Mouse (Mus musculus) megakaryocyte, adult 5-6 weeks (primary cell): ENCODE results near the gene Tcf7l1. TPM values are rescaled to one million over a fixed set of nuclear protein-coding genes. Genes with fewer than 3 reads are reported as not detected.
A peak's percentile ranks its signal among the peaks of the same experiment; 100 is the strongest.

Experiments used
- ATAC-seq: 2 replicates; pipeline ENCODE4 v1.8.0; 2016; ENCODE audit warnings: mild to moderate bottlenecking, inconsistent platforms; ENCODE audit not compliant: poor library complexity, severe bottlenecking
- total RNA-seq, 2 experiments: library from RNA; stranded (forward) in 1 of 2; stranded (reverse) in 1 of 2; fragments of 153-499, 151-499 nt in 1 of 2; fragments of 221-1000, 200-1000 nt in 1 of 2; gene quantifications; 2 replicates each; pipeline versions ENCODE4 v1.2.3 to v1.2.4; 2015 to 2017

The Tcf7l1 gene
- total RNA-seq, 2 experiments from 2014 or later, result 0.25 TPM; not detected in 1

DNA sequence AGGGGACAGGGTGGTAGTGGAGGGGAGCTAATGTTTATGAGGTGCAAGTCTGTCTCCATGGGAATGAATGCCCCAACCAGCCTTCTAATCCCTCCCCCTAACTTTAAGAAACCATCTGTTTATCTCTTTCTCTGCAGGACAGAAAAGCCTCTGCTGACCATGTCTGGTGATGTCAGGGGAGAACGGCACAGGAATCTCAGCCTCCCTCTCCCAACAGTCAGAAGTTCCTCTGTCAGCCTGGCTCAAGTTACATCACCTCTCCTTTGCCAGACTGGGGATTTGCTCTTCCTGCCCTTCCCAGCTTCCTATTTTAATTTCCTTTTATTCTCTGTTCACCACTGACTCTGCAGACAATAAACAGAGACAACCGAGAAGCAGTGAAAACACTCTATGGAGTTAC, 40.6 kb downstream of the Tcf7l1 start:
- no peak for ATAC-seq

DNA sequence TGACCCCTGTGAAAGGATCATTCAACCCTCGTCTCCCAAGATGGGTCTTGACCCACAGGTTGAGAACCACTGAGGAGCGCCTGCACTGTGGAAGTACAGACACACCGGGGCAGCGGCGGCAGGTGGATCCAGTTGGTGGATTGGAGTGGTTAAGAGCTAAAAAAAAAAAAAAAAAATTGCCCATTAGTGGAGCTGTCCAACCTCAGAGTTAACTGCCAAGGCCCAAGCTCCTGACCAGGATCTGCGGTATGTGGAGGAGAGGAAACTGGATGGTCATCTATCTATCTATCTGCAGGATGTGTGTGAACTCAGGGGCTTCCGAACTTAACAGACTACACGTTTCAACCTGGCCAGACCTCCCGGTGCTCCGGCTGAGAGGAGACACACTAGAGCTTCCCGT, 41.2 kb downstream of the Tcf7l1 start:
- ATAC-seq, result no peak

DNA sequence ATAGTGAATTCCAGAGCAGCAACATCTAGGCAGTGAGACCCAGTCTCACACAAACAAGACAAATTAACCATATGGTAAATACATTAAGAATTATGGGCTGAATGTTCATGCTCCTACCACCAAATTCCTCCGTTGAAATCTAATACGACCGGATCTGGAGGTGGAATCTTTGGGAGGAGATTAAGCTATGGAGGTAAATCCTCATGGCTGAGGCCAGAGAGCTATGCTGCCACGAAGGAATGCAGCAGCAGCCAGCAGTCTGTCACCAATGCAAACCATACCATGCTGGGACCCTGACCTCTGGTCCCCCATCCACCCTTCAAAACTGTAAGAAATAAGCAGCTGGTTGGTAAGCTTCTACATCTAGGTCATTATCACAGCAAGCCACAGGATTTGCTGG, 41.9 kb downstream of the Tcf7l1 start:
- ATAC-seq, result no peak

DNA sequence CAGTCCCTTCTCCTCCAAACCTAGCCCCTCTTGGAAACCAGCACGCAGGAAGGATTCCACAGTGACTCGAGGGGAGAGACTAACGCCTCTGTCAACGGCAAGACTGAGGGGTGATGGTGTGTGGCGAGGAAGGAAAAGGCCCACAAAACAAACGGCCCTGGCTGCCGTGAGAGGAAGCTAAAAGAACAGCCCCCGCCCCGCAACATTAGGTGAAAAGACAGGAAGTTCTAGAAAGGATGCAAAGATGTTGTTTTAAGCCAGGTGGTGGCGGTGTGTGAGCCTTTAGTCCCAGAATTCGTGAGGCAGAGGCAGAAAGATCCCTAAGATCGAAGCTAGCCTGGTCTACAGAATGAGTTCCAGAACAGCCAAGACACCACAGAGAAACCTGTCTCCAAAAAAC, 43.3 kb downstream of the Tcf7l1 start:
- ATAC-seq, result no peak

DNA sequence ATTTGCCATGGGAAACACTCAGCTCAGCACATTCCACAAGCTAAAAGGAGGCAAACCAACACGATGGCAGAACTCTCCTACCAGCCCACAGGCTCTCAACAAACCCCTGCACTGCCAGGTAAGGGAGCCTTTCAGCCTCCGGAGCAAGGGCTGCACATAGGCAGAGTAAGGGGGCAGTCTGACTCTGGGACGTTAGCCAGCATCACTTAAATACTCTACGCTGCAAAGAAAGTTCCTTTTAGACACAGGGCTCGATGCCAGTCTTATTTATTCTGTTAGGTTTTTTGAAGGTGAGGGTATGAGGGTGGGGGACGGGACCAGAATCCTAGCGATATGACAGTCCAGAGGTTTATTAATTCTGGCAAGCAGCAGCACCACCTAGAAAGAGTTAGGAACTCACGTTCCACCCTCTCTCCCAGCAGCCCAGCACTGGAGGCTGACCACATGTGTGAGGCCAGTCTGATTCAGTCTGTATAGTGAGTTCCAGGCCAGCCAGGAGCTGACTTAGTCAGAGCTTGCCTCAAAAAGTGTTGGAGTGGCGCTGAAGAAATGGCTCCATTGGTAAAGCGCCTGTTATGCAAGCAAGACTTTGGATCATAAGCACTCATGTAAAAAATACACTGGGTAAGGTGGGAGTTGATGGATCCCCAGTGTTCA, 44.8 kb downstream of the Tcf7l1 start:
- no peak for ATAC-seq

DNA sequence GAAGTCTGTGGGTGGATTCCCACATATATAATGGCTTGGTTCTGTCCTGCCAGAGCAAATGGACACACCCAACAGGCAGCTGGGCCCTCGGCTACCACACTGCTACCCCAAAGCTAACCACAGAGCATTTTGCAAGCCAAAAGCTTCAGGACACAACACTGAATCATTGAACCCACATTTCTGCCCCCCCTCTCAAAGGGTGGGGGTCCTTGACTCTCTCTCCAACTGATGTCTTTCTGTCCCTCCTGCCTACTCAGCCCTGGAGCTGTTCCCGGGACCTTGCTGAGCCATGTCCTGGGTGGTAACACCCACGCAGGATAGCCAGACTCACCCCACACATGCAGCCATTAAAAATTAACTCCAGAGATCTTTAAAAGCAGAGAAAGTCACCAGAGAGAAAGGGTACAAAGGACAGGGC, 45.4 kb downstream of the Tcf7l1 start:
- ATAC-seq, result no peak

DNA sequence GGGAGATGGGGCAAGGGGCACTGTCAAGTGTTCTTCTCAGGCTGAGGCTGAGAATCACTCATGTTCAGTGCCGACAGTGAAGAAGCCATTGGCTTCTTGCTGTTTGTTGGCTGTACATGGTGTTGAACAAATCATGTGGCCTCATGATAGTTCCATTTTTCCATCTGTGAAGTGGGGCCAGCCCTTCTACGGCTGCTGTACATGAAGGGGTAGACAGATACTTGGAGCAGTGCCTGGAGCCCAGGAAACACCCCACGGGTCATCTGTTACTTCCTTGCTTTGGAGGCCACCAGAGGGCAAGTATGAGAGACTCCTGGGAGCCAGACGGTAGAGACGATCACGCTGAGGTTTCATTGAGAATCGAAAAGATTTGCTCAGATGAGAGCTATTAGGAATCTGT, 46.7 kb downstream of the Tcf7l1 start:
- ATAC-seq, result no peak

DNA sequence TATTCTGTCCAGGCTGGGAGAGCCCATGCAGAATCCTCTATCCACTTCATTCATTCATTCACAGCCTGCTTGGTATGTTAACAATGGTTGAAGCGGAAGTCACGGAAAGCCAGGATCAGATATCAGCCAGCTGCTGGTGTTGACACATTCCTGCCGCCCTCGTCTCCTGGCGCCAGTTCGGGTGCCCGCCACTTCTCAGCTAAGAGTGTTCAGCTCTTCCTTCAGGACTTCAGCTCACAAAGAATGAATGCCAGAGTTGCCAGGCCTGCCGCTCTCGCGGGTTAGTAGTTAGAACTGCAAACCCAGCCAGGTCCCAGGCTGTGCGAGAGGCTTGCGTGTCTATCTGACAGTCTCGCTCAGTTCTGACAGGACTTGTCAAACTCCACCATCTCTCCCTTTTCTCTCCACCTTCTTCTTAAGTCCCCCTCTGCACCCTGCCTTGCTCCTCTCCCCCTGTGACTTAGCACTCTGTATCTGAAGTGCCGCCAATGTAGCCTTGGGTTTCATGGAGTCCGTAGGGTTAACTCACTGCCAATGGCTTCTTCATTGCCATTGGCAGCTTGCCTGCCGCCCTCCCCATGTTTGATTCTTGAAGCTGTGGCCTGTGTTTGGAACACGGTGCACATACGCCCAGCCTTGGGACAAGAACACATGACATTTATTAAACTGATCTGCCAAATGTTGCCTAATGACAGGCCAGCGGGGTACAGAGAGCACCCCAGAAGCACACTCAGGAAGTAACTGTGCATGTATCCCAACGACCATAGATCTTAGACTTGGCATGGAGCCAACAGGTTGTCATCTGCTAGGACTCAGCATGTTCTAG, 48.2 kb downstream of the Tcf7l1 start:
- ATAC-seq, result no peak

DNA sequence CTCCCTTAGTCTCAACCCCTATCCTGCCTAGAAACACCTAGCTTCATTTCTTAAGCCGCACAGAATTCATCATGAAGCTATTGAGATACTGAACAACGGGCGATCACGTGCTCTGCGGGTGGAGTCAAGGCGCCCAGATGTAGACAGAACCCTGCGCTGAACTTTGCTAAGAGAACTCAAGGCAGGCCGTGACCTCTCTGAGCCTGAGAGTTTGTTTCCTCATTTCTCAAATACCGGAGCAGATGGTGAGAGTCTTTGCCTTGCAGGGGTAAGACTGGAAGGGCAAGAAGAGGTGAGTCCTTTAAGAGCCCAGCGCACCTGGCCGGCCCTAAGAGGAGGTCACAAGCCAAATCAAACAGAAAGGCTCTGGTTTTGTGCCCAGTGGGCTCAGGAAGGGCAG, 52.2 kb downstream of the Tcf7l1 start:
- no peak for ATAC-seq

DNA sequence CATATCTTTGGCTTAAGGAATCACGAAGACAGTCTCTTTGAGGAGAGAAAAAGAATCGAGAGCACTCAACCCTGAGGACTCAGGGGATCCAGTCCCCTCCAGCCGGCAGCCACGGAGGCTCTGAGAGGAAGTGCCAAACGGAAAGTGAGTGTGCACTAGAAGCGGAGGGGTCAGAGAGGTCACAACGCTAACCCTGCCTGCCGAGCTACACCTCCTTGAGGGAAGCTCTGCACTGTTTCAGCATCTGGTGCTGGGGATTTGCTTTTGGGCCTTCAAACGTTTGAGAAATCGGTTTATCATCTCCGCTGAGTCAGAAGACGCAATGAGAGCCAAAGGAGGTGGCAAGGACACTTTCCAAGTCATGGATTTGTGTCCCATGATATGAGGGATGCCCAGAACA, 53.8 kb downstream of the Tcf7l1 start:
- peak; percentile 67 for ATAC-seq

DNA sequence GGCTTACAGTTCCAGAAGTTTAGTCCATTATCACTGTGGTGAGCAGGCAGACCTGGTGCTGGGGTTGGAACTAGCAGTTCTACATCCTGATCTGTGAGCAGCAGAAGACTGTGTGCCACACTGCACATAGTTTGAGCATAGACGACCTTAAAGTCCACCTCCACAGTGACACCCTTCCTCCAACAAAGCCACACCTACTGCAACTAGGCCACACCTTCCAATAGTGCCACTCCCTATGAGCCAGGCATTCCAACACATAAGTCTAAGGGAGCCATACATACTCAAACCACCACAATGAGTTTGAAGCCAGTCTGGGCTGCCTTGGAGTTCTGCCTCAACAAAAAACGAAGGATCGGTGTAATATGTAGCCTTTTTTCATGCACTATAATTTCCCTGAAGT, 55.7 kb downstream of the Tcf7l1 start:
- ATAC-seq, result no peak

DNA sequence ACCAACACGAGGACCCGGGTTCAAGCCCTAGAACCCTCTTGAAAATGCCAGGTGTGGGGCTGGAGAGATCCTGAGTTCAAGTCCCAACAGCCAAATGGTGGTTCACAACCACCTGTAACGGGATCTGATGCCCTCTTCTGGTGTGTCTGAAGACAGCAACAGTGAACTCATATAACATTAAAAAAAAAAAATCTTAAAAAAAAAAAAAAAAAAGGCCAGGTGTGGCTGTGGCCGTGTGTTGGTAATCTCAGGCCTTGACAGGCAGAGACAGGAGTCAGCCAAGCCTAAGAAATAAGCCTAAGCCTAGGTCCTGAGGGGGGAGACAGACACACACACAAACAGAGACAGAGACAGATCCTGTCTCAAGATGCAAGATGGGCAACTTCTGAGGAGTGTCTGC, 56.9 kb downstream of the Tcf7l1 start:
- no peak for ATAC-seq

DNA sequence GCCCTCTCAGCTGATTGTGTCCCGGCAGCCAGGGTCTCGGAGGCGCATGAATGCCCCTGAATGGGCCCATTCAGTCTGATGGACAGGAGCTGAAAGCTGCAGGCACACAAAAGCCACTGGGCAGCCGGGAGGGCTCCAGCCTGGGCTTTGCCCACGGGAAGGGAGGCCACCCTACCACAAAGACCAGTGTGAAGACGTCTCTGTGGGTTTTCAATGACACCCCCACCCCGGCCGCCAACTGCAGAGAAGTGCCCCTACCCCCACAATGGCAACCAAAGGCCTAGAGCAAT, 58.5 kb downstream of the Tcf7l1 start:
- ATAC-seq, result no peak

DNA sequence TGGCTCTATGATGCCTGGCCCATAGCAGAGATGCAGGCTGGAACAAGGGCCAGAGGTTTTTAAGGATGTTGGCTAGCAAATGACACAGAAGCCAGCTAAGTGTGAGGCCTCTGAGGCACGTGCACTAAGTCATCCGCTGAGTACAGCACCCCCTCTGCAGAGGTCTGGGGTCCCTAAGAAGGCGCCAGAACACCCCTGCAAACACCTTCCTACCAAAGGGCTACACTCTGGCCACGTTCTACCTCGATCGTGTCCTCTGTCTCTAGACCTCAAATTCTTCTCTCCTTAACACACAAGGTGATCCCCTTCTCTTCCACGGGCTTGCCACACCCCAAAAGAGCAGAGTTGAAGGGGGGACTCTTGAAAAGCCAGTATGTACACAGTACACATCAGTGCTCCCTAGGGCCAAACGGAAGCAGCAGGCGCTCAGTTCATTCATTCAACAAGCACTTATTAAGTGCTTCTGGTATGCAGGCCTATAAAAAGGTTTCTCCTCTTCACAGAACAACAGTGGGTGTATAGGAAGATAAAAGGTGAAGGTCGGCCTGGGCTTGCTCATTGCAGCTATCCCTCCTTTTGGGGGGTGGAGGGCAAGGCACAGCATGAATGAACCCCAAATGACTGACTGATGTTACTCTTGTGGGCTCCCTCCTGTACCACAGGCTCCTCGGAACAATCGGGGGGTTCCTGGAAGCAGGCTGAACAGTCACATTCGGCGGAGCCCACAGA, 59.1 kb downstream of the Tcf7l1 start:
- no peak for ATAC-seq

DNA sequence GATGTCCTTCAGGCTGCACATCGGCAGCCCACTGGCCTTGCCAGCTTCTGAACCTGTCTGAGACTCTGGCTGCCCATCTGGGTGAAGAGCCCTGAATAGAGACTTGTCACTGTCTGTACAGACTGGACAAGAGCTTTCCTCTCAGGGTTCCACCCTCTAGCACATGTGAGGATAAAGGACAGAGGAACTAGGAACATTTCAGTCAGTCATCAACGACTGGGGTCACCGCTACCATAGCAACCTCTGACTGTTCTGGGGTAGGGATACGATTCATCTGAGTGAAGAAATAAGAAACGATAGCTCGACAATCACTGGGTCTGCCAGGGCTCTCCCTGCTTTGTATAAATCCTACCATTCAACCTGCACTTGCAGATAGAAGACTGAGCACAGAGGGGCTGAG, 61.2 kb downstream of the Tcf7l1 start:
- ATAC-seq, result no peak

DNA sequence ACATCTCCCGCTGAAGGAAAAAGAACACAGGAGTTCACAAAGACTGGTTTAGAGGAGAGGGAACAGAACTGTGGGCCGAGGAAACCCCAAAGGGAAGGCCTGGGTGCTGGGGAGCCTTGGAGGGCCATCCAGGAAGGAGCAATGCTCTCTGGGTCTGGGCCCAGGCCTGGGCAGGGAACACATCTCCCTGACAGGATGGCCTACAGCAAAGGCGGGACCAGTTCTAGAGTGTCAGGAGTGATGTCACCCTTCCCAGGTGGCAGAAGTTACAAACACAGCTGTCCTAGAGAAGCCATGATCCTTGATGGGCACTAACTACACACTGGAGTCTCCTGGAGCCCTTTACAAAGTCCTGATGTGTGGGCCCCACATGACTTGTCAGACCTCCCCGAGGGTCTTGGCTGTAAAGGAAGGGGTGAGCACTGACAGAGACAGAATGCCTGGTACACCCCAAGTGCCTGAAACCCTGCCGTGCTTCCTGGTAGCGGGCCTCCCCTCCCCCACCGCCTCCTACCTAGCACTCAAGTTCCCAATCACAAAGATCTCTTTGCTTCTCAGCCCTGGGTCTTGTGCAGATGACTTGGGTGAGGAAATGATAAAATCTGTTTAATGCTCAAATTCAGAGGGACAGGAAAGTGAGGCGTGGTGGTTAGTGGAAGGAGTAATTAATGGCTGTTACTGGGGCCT, 64.4 kb downstream of the Tcf7l1 start:
- ATAC-seq, result no peak

DNA sequence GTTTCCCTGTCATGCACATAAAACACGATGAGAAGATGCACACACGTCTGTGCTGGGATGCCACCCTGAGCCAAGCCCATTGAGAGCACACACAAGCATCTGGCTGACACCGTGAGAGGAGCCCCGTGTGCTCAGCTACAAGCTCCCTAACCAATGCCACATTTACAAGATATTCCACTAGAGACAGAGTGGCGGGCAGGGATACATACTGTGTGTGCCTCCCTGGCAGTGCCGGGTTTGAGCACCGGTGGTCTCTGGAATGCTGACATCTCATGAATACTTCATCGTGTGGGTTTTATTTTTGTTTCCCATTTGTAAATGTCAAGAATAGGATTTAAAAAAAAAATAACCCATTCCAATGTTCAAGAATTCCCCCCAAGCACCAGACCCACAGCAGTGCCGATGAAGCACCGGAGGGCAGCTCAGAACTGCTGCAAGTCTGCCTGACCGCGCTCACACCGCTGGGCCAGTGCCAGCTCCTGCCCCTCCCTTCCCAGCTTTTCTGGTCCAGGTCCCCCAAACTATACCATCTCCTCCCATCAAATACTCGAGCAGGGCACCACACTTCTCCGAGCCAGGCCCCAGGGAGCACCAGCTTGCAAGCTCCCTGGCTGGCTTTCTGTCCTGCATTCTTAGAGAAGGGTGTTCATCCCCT, 65.2 kb downstream of the Tcf7l1 start:
- no peak for ATAC-seq

DNA sequence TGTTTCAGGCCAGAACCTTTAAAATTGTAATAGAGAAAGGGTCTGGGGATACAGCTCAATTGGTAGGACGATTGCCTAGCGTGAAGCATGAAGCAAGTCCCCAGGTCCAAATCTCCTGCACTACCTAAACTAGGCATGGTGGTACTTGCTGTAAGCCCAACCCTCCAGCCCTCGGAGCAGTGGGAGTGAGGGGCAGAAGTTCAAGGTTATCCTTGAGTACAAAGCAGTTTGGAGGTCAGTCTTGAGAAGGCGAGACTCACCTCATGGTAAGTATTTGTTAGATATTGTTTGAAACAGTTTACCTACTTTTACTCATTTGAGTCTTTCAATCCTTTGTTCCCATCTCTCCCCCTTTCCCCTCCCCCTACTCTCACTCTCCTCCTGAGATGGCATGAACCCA, 65.9 kb downstream of the Tcf7l1 start:
- ATAC-seq, result no peak

DNA sequence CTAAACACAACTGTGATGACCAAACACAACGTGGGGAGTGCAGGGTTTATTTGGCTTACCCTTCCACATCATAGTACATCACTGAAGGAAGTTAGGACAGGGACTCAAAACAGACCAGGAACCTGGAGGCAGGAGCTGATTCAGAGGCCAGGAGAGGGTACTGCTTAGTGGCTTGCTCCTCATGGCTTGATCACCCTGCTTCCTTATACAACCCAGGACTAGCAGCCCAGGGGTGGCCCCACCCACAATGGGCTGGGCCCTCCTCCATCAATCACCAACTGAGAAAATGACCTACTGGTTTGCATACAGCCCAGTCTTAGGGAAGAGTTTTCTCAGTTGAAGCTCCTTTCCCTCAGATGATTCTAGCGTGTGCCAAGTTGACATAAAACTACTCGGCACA, 68.2 kb downstream of the Tcf7l1 start:
- no peak for ATAC-seq

DNA sequence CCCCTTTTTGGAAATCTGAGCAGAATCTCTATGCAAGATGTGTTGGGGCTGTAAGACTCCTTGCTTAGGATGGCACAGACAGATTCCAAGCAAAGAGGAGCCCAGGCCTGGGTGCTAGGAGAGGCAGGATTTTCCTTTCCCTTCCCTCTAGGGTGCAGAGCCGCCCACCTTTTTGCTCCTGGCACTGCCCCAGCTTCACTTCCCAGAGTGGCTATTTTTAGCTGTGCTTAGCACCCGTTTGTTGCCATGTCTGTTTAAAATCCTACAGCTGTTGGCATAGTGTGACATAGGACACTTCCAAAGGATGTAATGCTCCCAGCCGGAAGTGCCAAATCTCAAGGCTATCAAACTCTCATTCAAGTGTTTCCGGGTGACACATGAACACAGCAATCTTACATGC, 74.3 kb downstream of the Tcf7l1 start:
- ATAC-seq, result no peak

DNA sequence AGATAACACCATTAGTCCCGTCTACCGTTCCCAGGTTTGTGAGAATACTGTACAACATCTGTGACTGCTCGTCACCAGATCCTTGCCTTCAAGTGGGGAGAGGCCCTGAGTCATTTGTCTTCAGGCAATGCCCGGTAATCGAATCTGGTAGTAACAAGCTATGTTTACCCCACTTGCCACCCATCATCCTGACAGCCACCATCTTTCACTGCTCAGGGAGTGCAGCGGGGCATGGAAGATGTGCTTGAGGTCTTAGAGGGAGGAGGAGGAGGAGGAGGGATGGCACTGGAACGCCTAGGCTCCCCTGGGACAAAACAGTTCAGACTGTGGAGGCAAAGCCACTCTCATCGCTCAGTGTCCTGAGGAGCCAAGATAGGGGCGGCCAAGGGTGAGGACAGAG, 74.8 kb downstream of the Tcf7l1 start:
- ATAC-seq, result no peak
